In the genomic region with DNA sequence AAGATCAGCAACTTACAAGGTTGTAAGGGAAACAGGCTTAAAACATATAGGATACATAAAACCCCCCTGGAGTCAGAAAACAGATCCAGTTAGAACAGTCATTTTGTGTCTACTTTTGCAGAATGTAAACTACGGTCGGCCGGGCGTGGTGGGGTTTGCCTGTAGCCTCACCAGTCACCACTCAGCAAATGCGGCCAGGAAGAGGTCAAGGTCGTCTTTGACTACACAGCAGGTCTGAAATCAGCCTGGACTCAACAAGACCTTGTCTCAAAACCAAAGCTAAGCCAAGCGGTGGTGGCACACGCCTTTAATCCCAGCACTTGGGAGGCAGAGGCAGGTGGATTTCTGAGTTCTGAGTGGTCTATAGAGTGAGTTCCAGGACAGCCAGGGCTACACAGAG, we compare ENCODE assay signal across 11 mouse cellular contexts.
"Had no signal": no experiment of that assay in that cellular context is flagged by ENCODE, and none has a peak within 500 bp of the region (broad histone marks: within the 10 kb centered on the region; RNA-seq: fewer than 3 reads in every experiment).

No protein-coding gene starts in this region.

- DNase-seq: lung, adult 2 months; lung, postnatal 14 days; lung, postnatal 36 days; retina, postnatal 1 day; right cerebral cortex, adult 18-20 months; right cerebral cortex, postnatal 25 days; right cerebral cortex, postnatal 4 days; spleen, adult 18-20 months; thymus, adult 18-20 months; thymus, postnatal 14 days; thymus, postnatal 36 days had no signal
